Mouse (Mus musculus): ENCODE results near the gene Fam174a. TPM values are rescaled to one million over a fixed set of nuclear protein-coding genes. Genes with fewer than 3 reads are reported as not detected.

Fam174a gene
- polyA plus RNA-seq, 1 experiment from 2014 or later: 24.3 TPM

- H3K9me3 ChIP-seq (ENCODE audit: control insufficient read depth, low read length): no peaks in the 10 kb centered on the region
Measured at GRCm38 (mm10) chr1:95323004-95323403, 9.6 kb downstream of the Fam174a start.

GRCm38 (mm10) chr1:95326856-95327255 is 13.4 kb downstream of the Fam174a start:
- Histone ChIP-seq H3K27ac (replicated peaks; ENCODE audit: low read depth, low read length) (no peak overlapping the region), H3K36me3 (ENCODE audit: control insufficient read depth, insufficient read depth, low read length) (peaks cover 18% of the 10 kb centered on the region), H3K9ac (replicated peaks; ENCODE audit: low read length) (no peak overlapping the region), H3K4me1 (ENCODE audit: control insufficient read depth, insufficient read depth, low read length) (no peaks in the 10 kb centered on the region), H3K4me2 (ENCODE audit: low read length) (no peak overlapping the region), H3K4me3 (replicated peaks; ENCODE audit: low read depth, low read length) (no peak overlapping the region), H3K9me3 (ENCODE audit: control insufficient read depth, low read length) (no peaks in the 10 kb centered on the region), H3K27me3 (ENCODE audit: control insufficient read depth, insufficient read depth, low read length) (no peaks in the 10 kb centered on the region)
- ATAC-seq (ENCODE audit: low FRiP score, low TSS enrichment) (no peak), DNase-seq (no peak)

More at GRCm38 (mm10) chr1:95323004-95323403, 9.6 kb downstream of the Fam174a start:
- ATAC-seq (ENCODE audit: low FRiP score, low TSS enrichment): no peak
- no peaks in the 10 kb centered on the region for H3K4me1 ChIP-seq (ENCODE audit: control insufficient read depth, insufficient read depth, low read length)
- H3K9ac ChIP-seq (replicated peaks; ENCODE audit: low read length): no peak overlapping the region
- 92% methylated on average over 7 of the region's 7 CpGs for WGBS
- H3K36me3 ChIP-seq (ENCODE audit: control insufficient read depth, insufficient read depth, low read length): peaks cover 15% of the 10 kb centered on the region; the same call in 1 of the 2 replicates
- no peak for DNase-seq
- H3K27ac ChIP-seq (replicated peaks; ENCODE audit: low read depth, low read length): no peak overlapping the region
- no peak overlapping the region for H3K4me2 ChIP-seq (ENCODE audit: low read length)
- H3K27me3 ChIP-seq (ENCODE audit: control insufficient read depth, insufficient read depth, low read length): no peaks in the 10 kb centered on the region
- no peak overlapping the region for H3K4me3 ChIP-seq (replicated peaks; ENCODE audit: low read depth, low read length)

GRCm38 (mm10) chr1:95339618-95340017 is 26.2 kb downstream of the Fam174a start:
- no peak for DNase-seq
- ATAC-seq (ENCODE audit: low FRiP score, low TSS enrichment): no peak
- H3K4me1 ChIP-seq (ENCODE audit: control insufficient read depth, insufficient read depth, low read length): no peaks in the 10 kb centered on the region
- no peak overlapping the region for H3K4me2 ChIP-seq (ENCODE audit: low read length)
- H3K9me3 ChIP-seq (ENCODE audit: control insufficient read depth, low read length): no peaks in the 10 kb centered on the region
- no peaks in the 10 kb centered on the region for H3K36me3 ChIP-seq (ENCODE audit: control insufficient read depth, insufficient read depth, low read length)
- H3K27me3 ChIP-seq (ENCODE audit: control insufficient read depth, insufficient read depth, low read length): no peaks in the 10 kb centered on the region
- no peak overlapping the region for H3K27ac ChIP-seq (replicated peaks; ENCODE audit: low read depth, low read length)
- H3K9ac ChIP-seq (replicated peaks; ENCODE audit: low read length): no peak overlapping the region
- no peak overlapping the region for H3K4me3 ChIP-seq (replicated peaks; ENCODE audit: low read depth, low read length)

GRCm38 (mm10) chr1:95342242-95342641 is 28.8 kb downstream of the Fam174a start:
- Histone ChIP-seq H3K4me1 (ENCODE audit: control insufficient read depth, insufficient read depth, low read length) (no peaks in the 10 kb centered on the region), H3K36me3 (ENCODE audit: control insufficient read depth, insufficient read depth, low read length) (no peaks in the 10 kb centered on the region), H3K27me3 (ENCODE audit: control insufficient read depth, insufficient read depth, low read length) (no peaks in the 10 kb centered on the region), H3K27ac (replicated peaks; ENCODE audit: low read depth, low read length) (no peak overlapping the region), H3K9ac (replicated peaks; ENCODE audit: low read length) (no peak overlapping the region), H3K9me3 (ENCODE audit: control insufficient read depth, low read length) (no peaks in the 10 kb centered on the region), H3K4me3 (replicated peaks; ENCODE audit: low read depth, low read length) (no peak overlapping the region), H3K4me2 (ENCODE audit: low read length) (no peak overlapping the region)
- DNase-seq (no peak), ATAC-seq (ENCODE audit: low FRiP score, low TSS enrichment) (no peak)

GRCm38 (mm10) chr1:95343585-95344485 is 30.4 kb downstream of the Fam174a start:
- no peaks in the 10 kb centered on the region for H3K27me3 ChIP-seq (ENCODE audit: control insufficient read depth, insufficient read depth, low read length)
- H3K4me1 ChIP-seq (ENCODE audit: control insufficient read depth, insufficient read depth, low read length): no peaks in the 10 kb centered on the region
- no peak for DNase-seq
- H3K4me3 ChIP-seq (replicated peaks; ENCODE audit: low read depth, low read length): no peak overlapping the region
- H3K4me2 ChIP-seq (ENCODE audit: low read length): no peak overlapping the region
- H3K27ac ChIP-seq (replicated peaks; ENCODE audit: low read depth, low read length): no peak overlapping the region
- H3K9ac ChIP-seq (replicated peaks; ENCODE audit: low read length): no peak overlapping the region
- H3K36me3 ChIP-seq (ENCODE audit: control insufficient read depth, insufficient read depth, low read length): no peaks in the 10 kb centered on the region
- 78% methylated on average over 5 of the region's 5 CpGs for WGBS
- H3K9me3 ChIP-seq (ENCODE audit: control insufficient read depth, low read length): no peaks in the 10 kb centered on the region
- ATAC-seq (ENCODE audit: low FRiP score, low TSS enrichment): no peak

- no peaks in the 10 kb centered on the region for H3K27me3 ChIP-seq (ENCODE audit: control insufficient read depth, insufficient read depth, low read length)
- H3K27ac ChIP-seq (replicated peaks; ENCODE audit: low read depth, low read length): no peak overlapping the region
- 70% methylated on average over 1 of the region's 1 CpGs for WGBS
- H3K4me1 ChIP-seq (ENCODE audit: control insufficient read depth, insufficient read depth, low read length): no peaks in the 10 kb centered on the region
- H3K36me3 ChIP-seq (ENCODE audit: control insufficient read depth, insufficient read depth, low read length): no peaks in the 10 kb centered on the region
- H3K4me2 ChIP-seq (ENCODE audit: low read length): no peak overlapping the region
- no peak overlapping the region for H3K9ac ChIP-seq (replicated peaks; ENCODE audit: low read length)
- ATAC-seq (ENCODE audit: low FRiP score, low TSS enrichment) (no peak), DNase-seq (peak; percentile 19)
- no peaks in the 10 kb centered on the region for H3K9me3 ChIP-seq (ENCODE audit: control insufficient read depth, low read length)
- no peak overlapping the region for H3K4me3 ChIP-seq (replicated peaks; ENCODE audit: low read depth, low read length)
Measured at GRCm38 (mm10) chr1:95354146-95354545, 40.7 kb downstream of the Fam174a start.

DNA sequence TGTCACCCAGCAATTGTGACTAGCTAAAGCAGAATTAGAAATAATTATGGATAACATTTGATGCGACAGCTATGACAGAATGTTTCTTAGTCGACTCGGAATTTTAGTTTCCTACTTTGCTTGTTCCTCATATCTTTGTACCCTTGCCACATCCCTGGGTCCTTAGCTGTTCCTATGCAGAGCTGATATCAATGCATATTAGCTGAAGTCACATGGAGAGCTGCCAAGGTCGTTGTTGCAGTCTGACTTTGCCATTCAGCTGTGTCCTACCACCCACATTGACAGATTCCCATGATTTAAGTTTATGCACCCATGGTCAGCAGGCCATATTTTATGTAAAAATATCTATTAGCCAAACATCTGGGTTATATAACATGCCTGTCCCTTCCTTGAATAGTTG is 43.5 kb downstream of the Fam174a start:
- no peaks in the 10 kb centered on the region for H3K9me3 ChIP-seq (ENCODE audit: control insufficient read depth, low read length)
- H3K4me3 ChIP-seq (replicated peaks; ENCODE audit: low read depth, low read length): no peak overlapping the region
- ATAC-seq (ENCODE audit: low FRiP score, low TSS enrichment) (no peak), DNase-seq (no peak)
- 73% methylated on average over 4 of the region's 4 CpGs for WGBS
- H3K4me1 ChIP-seq (ENCODE audit: control insufficient read depth, insufficient read depth, low read length): no peaks in the 10 kb centered on the region
- no peak overlapping the region for H3K27ac ChIP-seq (replicated peaks; ENCODE audit: low read depth, low read length)
- H3K9ac ChIP-seq (replicated peaks; ENCODE audit: low read length): no peak overlapping the region
- H3K4me2 ChIP-seq (ENCODE audit: low read length): no peak overlapping the region
- H3K27me3 ChIP-seq (ENCODE audit: control insufficient read depth, insufficient read depth, low read length): no peaks in the 10 kb centered on the region
- H3K36me3 ChIP-seq (ENCODE audit: control insufficient read depth, insufficient read depth, low read length): no peaks in the 10 kb centered on the region

DNA sequence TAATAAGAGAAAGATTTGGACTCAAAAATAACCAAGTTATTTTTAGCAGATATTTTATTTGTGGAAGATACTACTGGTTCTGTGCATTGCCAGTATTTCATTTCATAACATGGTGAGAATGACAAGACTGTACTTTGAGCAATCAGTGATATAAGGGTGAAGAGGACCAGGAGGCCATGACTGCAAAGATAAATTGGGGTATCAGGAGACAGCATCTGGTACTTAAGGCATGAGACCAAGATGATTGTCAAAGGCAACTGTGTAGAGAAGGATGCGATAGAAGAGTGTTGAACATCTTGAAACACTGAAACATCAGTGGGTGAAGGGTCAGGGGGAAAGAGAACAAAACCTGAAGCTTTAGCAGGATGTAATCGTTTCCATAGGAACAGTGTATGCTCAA is 50.3 kb downstream of the Fam174a start:
- no peak overlapping the region for H3K4me3 ChIP-seq (replicated peaks; ENCODE audit: low read depth, low read length)
- no peaks in the 10 kb centered on the region for H3K4me1 ChIP-seq (ENCODE audit: control insufficient read depth, insufficient read depth, low read length)
- no peak overlapping the region for H3K4me2 ChIP-seq (ENCODE audit: low read length)
- ATAC-seq (ENCODE audit: low FRiP score, low TSS enrichment) (no peak), DNase-seq (no peak)
- no peaks in the 10 kb centered on the region for H3K36me3 ChIP-seq (ENCODE audit: control insufficient read depth, insufficient read depth, low read length)
- H3K9me3 ChIP-seq (ENCODE audit: control insufficient read depth, low read length): no peaks in the 10 kb centered on the region
- H3K9ac ChIP-seq (replicated peaks; ENCODE audit: low read length): no peak overlapping the region
- 50% methylated on average over 2 of the region's 2 CpGs for WGBS
- no peak overlapping the region for H3K27ac ChIP-seq (replicated peaks; ENCODE audit: low read depth, low read length)
- H3K27me3 ChIP-seq (ENCODE audit: control insufficient read depth, insufficient read depth, low read length): no peaks in the 10 kb centered on the region
